Mouse (Mus musculus) limb, embryonic 15.5 days (tissue): Measurements from ENCODE around the gene Gimap1. TPM values are rescaled to one million over a fixed set of nuclear protein-coding genes. Genes with fewer than 3 reads are reported as not detected.

Experiments used
- ATAC-seq: fragments of 200-750 bp; cut with Nextera tagmentation; 2 replicates; pipeline ENCODE4 v1.8.0; 2017; ENCODE audit warnings: low read depth, moderate TSS enrichment; ENCODE audit not compliant: insufficient number of reproducible peaks, low FRiP score, low TSS enrichment
- H3K27ac ChIP-seq: fragments of 300-500 bp; sonication (generic); 2 replicates; pipeline ENCODE4 v1.5.1; 2015; ENCODE audit warnings: moderate library complexity, mild to moderate bottlenecking, inconsistent platforms
- H3K27me3 ChIP-seq: fragments of 300-500 bp; sonication (generic); 2 replicates; pipeline ENCODE4 v1.6.1; 2015; ENCODE audit warnings: inconsistent platforms
- H3K36me3 ChIP-seq: fragments of 300-500 bp; sonication (generic); 2 replicates; pipeline ENCODE4 v1.6.1; 2015; ENCODE audit warnings: inconsistent platforms
- H3K4me1 ChIP-seq: fragments of 300-500 bp; sonication (generic); 2 replicates; pipeline ENCODE4 v1.6.1; 2015; ENCODE audit warnings: inconsistent platforms
- H3K4me2 ChIP-seq: fragments of 300-500 bp; sonication (generic); 2 replicates; pipeline ENCODE4 v1.6.1; 2015; ENCODE audit warnings: mild to moderate bottlenecking, inconsistent platforms
- H3K4me3 ChIP-seq: fragments of 300-500 bp; sonication (generic); 2 replicates; pipeline ENCODE4 v1.5.1; 2015; ENCODE audit warnings: mild to moderate bottlenecking, inconsistent platforms
- H3K9ac ChIP-seq: fragments of 300-500 bp; sonication (generic); 2 replicates; pipeline ENCODE4 v1.6.1; 2015; ENCODE audit warnings: inconsistent platforms
- H3K9me3 ChIP-seq: fragments of 300-500 bp; sonication (generic); 2 replicates; pipeline ENCODE4 v1.6.1; 2016; ENCODE audit warnings: inconsistent platforms
- WGBS: fragments of 180-500 bp; shearing (Covaris S2); methylation state at CpG from one replicate; pipeline ENCODE4 v1.1.7; 2015; 5-methylcytosine and 5-hydroxymethylcytosine counted together
- polyA plus RNA-seq: library from polyadenylated mRNA; unstranded; fragments of >200 nt; fragmentation: Nextera tagmentation; extraction: Ambion mirVana; gene quantifications from 2 replicates; pipeline ENCODE4 v1.2.1, GENCODE M21; 2015

Gene Gimap1
- polyA plus RNA-seq, 1 experiment from 2014 or later, result 13.5 TPM

DNA sequence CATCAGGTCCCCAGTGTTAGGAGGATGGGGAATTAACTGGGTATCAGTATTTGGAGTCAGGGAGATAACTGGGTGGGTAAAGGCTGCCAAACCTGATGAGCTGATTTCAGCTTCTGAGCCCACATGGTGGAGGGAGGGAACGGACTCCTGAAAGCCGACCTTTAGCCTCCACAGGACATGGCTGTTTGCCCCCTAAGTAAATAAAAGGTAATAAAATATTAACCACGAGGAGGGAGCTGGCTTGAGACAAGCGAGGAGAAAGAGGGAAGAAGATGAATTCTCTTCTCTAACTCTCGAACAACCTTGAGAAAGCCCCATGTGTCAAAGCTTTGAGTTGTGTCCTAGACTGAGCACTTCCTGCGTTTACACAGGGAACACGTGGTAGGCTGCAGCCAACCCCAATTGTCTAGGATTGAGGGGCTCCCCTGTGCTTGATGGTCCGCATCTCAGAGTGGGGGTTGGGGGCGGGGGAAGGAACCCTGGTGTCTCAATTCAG lies 2.9 kb downstream of the Gimap1 start:
- Histone ChIP-seq H3K4me2 (no peak overlapping the region), H3K27me3 (peaks cover 51% of the 10 kb centered on the region), H3K9ac (no peak overlapping the region), H3K9me3 (no peaks in the 10 kb centered on the region), H3K4me3 (no peak overlapping the region), H3K4me1 (peaks cover 8% of the 10 kb centered on the region), H3K36me3 (no peaks in the 10 kb centered on the region), H3K27ac (no peak overlapping the region)
- no peak for ATAC-seq
- 23% methylated on average over 9 of the region's 9 CpGs for WGBS

GRCm38 (mm10) chr6:48742422-48743351 lies 3.8 kb downstream of the Gimap1 start:
- Histone ChIP-seq H3K4me3 (peak overlapping the region; percentile 32), H3K27me3 (peaks cover 51% of the 10 kb centered on the region), H3K9ac (no peak overlapping the region), H3K36me3 (no peaks in the 10 kb centered on the region), H3K27ac (no peak overlapping the region), H3K4me2 (peak overlapping the region; percentile 56), H3K9me3 (no peaks in the 10 kb centered on the region), H3K4me1 (peaks cover 8% of the 10 kb centered on the region)
- no peak for ATAC-seq
- 5% methylated on average over 52 of the region's 52 CpGs for WGBS

GRCm38 (mm10) chr6:48745490-48745889 lies 6.6 kb downstream of the Gimap1 start:
- Histone ChIP-seq H3K9ac (no peak overlapping the region), H3K36me3 (no peaks in the 10 kb centered on the region), H3K4me3 (no peak overlapping the region), H3K4me1 (peaks cover 8% of the 10 kb centered on the region), H3K4me2 (no peak overlapping the region), H3K9me3 (no peaks in the 10 kb centered on the region), H3K27me3 (peaks cover 42% of the 10 kb centered on the region), H3K27ac (no peak overlapping the region)
- ATAC-seq, result no peak
- 64% methylated on average over 2 of the region's 2 CpGs for WGBS

- WGBS, result 45% methylated on average over 16 of the region's 16 CpGs
- Histone ChIP-seq H3K4me1 (peaks cover 8% of the 10 kb centered on the region), H3K27ac (peak within 1 kb of the TSS; percentile 47; the same call in 1 of the 2 replicates), H3K4me2 (no peak within 1 kb of the TSS), H3K4me3 (no peak within 1 kb of the TSS), H3K9ac (no peak within 1 kb of the TSS), H3K27me3 (peaks cover 37% of the 10 kb centered on the region), H3K36me3 (no peaks in the 10 kb centered on the region), H3K9me3 (no peaks in the 10 kb centered on the region)
- no peak for ATAC-seq
Measured at GRCm38 (mm10) chr6:48745959-48746889, 7.4 kb downstream of the Gimap1 start, which contains the start of gene Gimap5. TSS of gene Gimap5 (plus strand) at chr6:48746197.

DNA sequence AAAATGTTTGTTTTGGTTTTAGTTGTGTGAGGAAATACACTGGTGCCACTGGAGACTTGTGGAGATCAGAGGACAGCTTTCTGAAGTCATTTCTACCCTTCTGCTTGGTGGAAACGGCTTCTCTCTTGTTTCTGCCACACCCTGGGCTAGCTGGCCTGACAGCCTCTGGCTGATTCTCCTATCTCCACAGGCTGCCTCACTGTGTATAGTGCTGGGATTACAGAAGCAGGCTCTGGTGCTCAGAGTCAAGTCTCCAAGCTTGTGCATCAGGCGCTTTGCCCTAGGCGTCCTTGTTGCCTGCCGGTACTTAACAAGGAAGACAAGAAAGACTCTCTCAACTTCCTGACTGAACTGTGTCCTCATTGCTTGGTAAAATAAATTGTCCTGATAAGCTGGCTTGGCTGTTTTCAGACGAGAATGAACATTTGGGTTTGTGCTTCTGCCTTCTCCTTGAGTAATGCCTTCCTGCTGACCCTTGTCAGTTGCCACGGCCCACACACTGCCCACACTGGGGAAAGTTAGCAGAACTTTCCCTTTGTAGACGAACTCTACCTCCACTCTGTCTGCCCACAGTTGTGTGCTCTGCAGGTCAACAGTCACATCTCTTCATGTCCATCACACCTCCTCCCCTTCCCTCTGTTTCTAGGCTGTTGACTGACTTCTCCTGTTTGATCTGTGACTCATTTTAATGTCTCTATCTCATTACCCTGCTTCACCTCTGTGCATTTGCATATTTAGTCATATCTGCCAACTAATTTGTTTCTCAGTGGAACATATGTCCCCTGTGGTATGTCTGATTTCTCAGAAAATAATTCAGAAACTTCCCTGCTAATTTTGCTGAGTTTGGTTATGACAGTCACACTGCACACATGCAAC lies 8.5 kb downstream of the Gimap1 start:
- H3K27me3 ChIP-seq, result peaks cover 26% of the 10 kb centered on the region
- H3K36me3 ChIP-seq, result no peaks in the 10 kb centered on the region
- H3K4me2 ChIP-seq, result no peak overlapping the region
- H3K4me1 ChIP-seq, result peaks cover 7% of the 10 kb centered on the region
- 53% methylated on average over 7 of the region's 7 CpGs for WGBS
- no peak overlapping the region for H3K4me3 ChIP-seq
- H3K27ac ChIP-seq, result no peak overlapping the region
- ATAC-seq, result no peak
- no peak overlapping the region for H3K9ac ChIP-seq
- H3K9me3 ChIP-seq, result no peaks in the 10 kb centered on the region

DNA sequence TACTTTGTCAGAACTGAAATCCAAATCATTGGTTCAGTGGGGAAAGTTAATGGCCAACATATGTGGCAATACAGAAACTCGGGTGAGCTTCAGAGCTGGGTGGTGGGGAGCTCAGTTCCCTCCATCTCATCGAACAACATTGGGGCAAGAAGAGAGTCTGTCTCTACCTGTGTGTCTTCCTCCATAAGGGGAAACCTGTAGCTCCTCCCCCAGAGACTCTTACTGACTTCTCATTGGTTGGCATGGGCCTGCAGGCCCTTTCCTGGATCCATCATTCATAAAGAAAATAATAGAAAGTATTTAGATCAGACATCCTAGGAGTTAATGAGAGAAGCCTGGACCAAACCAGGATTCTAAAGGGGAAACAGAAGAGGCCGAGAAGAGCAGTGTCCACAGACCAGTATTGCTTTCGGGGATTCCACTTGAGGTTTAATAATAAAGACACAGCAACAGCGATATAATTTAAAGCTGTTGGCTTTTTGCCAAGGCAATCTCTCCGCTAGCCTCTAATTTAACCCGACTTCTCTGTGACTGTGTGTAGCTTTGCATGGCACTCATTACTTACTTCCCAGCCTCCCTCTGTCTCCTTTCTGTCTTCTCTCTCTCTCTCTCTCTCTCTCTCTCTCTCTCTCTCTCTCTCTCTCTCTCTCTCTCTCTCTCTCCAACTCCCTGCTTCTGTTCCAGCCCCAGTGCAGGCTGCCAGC lies 24.9 kb downstream of the Gimap1 start:
- no peak for ATAC-seq
- Histone ChIP-seq H3K27ac (no peak overlapping the region), H3K36me3 (no peaks in the 10 kb centered on the region), H3K9ac (no peak overlapping the region), H3K4me2 (no peak overlapping the region), H3K27me3 (no peaks in the 10 kb centered on the region), H3K4me1 (no peaks in the 10 kb centered on the region), H3K4me3 (no peak overlapping the region), H3K9me3 (no peaks in the 10 kb centered on the region)
- WGBS, result 33% methylated on average over 7 of the region's 7 CpGs

GRCm38 (mm10) chr6:48764496-48764895 lies 25.6 kb downstream of the Gimap1 start:
- Histone ChIP-seq H3K27me3 (no peaks in the 10 kb centered on the region), H3K4me2 (no peak overlapping the region), H3K27ac (no peak overlapping the region), H3K9me3 (no peaks in the 10 kb centered on the region), H3K9ac (no peak overlapping the region), H3K36me3 (no peaks in the 10 kb centered on the region), H3K4me3 (no peak overlapping the region), H3K4me1 (no peaks in the 10 kb centered on the region)
- no peak for ATAC-seq
- 91% methylated on average over 10 of the region's 10 CpGs for WGBS

- H3K4me1 ChIP-seq, result no peaks in the 10 kb centered on the region
- no peak overlapping the region for H3K4me3 ChIP-seq
- H3K4me2 ChIP-seq, result no peak overlapping the region
- ATAC-seq, result no peak
- no peaks in the 10 kb centered on the region for H3K36me3 ChIP-seq
- H3K27ac ChIP-seq, result no peak overlapping the region
- 73% methylated on average over 9 of the region's 9 CpGs for WGBS
- no peaks in the 10 kb centered on the region for H3K9me3 ChIP-seq
- no peaks in the 10 kb centered on the region for H3K27me3 ChIP-seq
- no peak overlapping the region for H3K9ac ChIP-seq
Measured at GRCm38 (mm10) chr6:48768178-48768869, 29.5 kb downstream of the Gimap1 start.

GRCm38 (mm10) chr6:48768933-48769332 lies 30.1 kb downstream of the Gimap1 start:
- no peak for ATAC-seq
- Histone ChIP-seq H3K4me2 (no peak overlapping the region), H3K27ac (no peak overlapping the region), H3K9ac (no peak overlapping the region), H3K4me3 (no peak overlapping the region), H3K27me3 (no peaks in the 10 kb centered on the region), H3K9me3 (no peaks in the 10 kb centered on the region), H3K36me3 (no peaks in the 10 kb centered on the region), H3K4me1 (no peaks in the 10 kb centered on the region)
- 87% methylated on average over 3 of the region's 3 CpGs for WGBS

- H3K9ac ChIP-seq, result no peak within 1 kb of the TSS
- no peak within 1 kb of the TSS for H3K27ac ChIP-seq
- no peaks in the 10 kb centered on the region for H3K9me3 ChIP-seq
- 85% methylated on average over 3 of the region's 3 CpGs for WGBS
- no peaks in the 10 kb centered on the region for H3K36me3 ChIP-seq
- H3K4me3 ChIP-seq, result no peak within 1 kb of the TSS
- H3K4me1 ChIP-seq, result no peaks in the 10 kb centered on the region
- no peak within 1 kb of the TSS for H3K4me2 ChIP-seq
- no peak for ATAC-seq
- H3K27me3 ChIP-seq, result no peaks in the 10 kb centered on the region
Measured at GRCm38 (mm10) chr6:48770696-48771095, 31.8 kb downstream of the Gimap1 start, which contains the start of gene Gimap3. TSS of gene Gimap3 (minus strand) at chr6:48770851.
